Mouse (Mus musculus): ENCODE data around the gene Nek2. TPM values are rescaled to one million over a fixed set of nuclear protein-coding genes. Genes with fewer than 3 reads are reported as not detected.

Gene Nek2
- polyA plus RNA-seq, 1 experiment from 2014 or later = 42.0 TPM

- Histone ChIP-seq H3K36me3 (ENCODE audit: control insufficient read depth, insufficient read depth, low read length) (0 out of 2 replicates have a peak, but pooled peaks cover 4% of the 10 kb centered on the region), H3K4me1 (ENCODE audit: control insufficient read depth, insufficient read depth, low read length) (peaks cover 7% of the 10 kb centered on the region; the same call in 1 of the 2 replicates), H3K4me2 (ENCODE audit: low read depth) (no peak overlapping the region), H3K27me3 (ENCODE audit: control insufficient read depth, insufficient read depth, low read length) (no peaks in the 10 kb centered on the region), H3K27ac (ENCODE audit: low read depth, low read length) (no peak overlapping the region), H3K9me3 (ENCODE audit: control insufficient read depth, low read length) (no peaks in the 10 kb centered on the region), H3K9ac (ENCODE audit: low read length) (no peak overlapping the region), H3K4me3 (ENCODE audit: low read depth, low read length) (no peak overlapping the region)
- no peak for DNase-seq (ENCODE audit: low spot score)
- ATAC-seq (ENCODE audit: insufficient read depth, low FRiP score, low TSS enrichment) = no peak
Observed at GRCm38 (mm10) chr1:191819026-191819425, 2.2 kb upstream of the Nek2 start.

- ATAC-seq (ENCODE audit: insufficient read depth, low FRiP score, low TSS enrichment) (peak; percentile 61), DNase-seq (ENCODE audit: low spot score) (no peak)
- Histone ChIP-seq H3K4me1 (ENCODE audit: control insufficient read depth, insufficient read depth, low read length) (peaks cover 7% of the 10 kb centered on the region; the same call in 1 of the 2 replicates), H3K9ac (ENCODE audit: low read length) (peak overlapping the region; percentile 19), H3K9me3 (ENCODE audit: control insufficient read depth, low read length) (no peaks in the 10 kb centered on the region), H3K27me3 (ENCODE audit: control insufficient read depth, insufficient read depth, low read length) (no peaks in the 10 kb centered on the region), H3K36me3 (ENCODE audit: control insufficient read depth, insufficient read depth, low read length) (0 out of 2 replicates have a peak, but pooled peaks cover 9% of the 10 kb centered on the region), H3K4me2 (ENCODE audit: low read depth) (peak overlapping the region; percentile 47), H3K27ac (ENCODE audit: low read depth, low read length) (no peak overlapping the region), H3K4me3 (ENCODE audit: low read depth, low read length) (peak overlapping the region; percentile 91)
- WGBS = 8% methylated on average over 15 of the region's 15 CpGs
Observed at GRCm38 (mm10) chr1:191820951-191821325, 306 bp upstream of the Nek2 start.

GRCm38 (mm10) chr1:191829124-191829523 lies 7.9 kb downstream of the Nek2 start:
- H3K27me3 ChIP-seq (ENCODE audit: control insufficient read depth, insufficient read depth, low read length) = no peaks in the 10 kb centered on the region
- peaks cover 17% of the 10 kb centered on the region for H3K36me3 ChIP-seq (ENCODE audit: control insufficient read depth, insufficient read depth, low read length)
- no peaks in the 10 kb centered on the region for H3K9me3 ChIP-seq (ENCODE audit: control insufficient read depth, low read length)
- H3K27ac ChIP-seq (ENCODE audit: low read depth, low read length) = no peak overlapping the region
- ATAC-seq (ENCODE audit: insufficient read depth, low FRiP score, low TSS enrichment) (no peak), DNase-seq (ENCODE audit: low spot score) (no peak)
- WGBS = 85% methylated on average over 3 of the region's 3 CpGs
- no peaks in the 10 kb centered on the region for H3K4me1 ChIP-seq (ENCODE audit: control insufficient read depth, insufficient read depth, low read length)
- H3K4me3 ChIP-seq (ENCODE audit: low read depth, low read length) = no peak overlapping the region
- no peak overlapping the region for H3K4me2 ChIP-seq (ENCODE audit: low read depth)
- no peak overlapping the region for H3K9ac ChIP-seq (ENCODE audit: low read length)

GRCm38 (mm10) chr1:191833396-191833795 lies 12.2 kb downstream of the Nek2 start:
- Histone ChIP-seq H3K4me3 (ENCODE audit: low read depth, low read length) (no peak overlapping the region), H3K4me2 (ENCODE audit: low read depth) (no peak overlapping the region), H3K4me1 (ENCODE audit: control insufficient read depth, insufficient read depth, low read length) (no peaks in the 10 kb centered on the region), H3K36me3 (ENCODE audit: control insufficient read depth, insufficient read depth, low read length) (peaks cover 5% of the 10 kb centered on the region), H3K9me3 (ENCODE audit: control insufficient read depth, low read length) (no peaks in the 10 kb centered on the region), H3K27ac (ENCODE audit: low read depth, low read length) (no peak overlapping the region), H3K27me3 (ENCODE audit: control insufficient read depth, insufficient read depth, low read length) (no peaks in the 10 kb centered on the region), H3K9ac (ENCODE audit: low read length) (no peak overlapping the region)
- WGBS = 93% methylated on average over 6 of the region's 6 CpGs
- no peak for ATAC-seq (ENCODE audit: insufficient read depth, low FRiP score, low TSS enrichment)
- DNase-seq (ENCODE audit: low spot score) = no peak

GRCm38 (mm10) chr1:191834825-191835224 lies 13.6 kb downstream of the Nek2 start:
- Histone ChIP-seq H3K4me1 (ENCODE audit: control insufficient read depth, insufficient read depth, low read length) (no peaks in the 10 kb centered on the region), H3K27me3 (ENCODE audit: control insufficient read depth, insufficient read depth, low read length) (no peaks in the 10 kb centered on the region), H3K27ac (ENCODE audit: low read depth, low read length) (no peak overlapping the region), H3K4me2 (ENCODE audit: low read depth) (no peak overlapping the region), H3K36me3 (ENCODE audit: control insufficient read depth, insufficient read depth, low read length) (peaks cover 3% of the 10 kb centered on the region; the same call in 1 of the 2 replicates), H3K4me3 (ENCODE audit: low read depth, low read length) (no peak overlapping the region), H3K9ac (ENCODE audit: low read length) (no peak overlapping the region), H3K9me3 (ENCODE audit: control insufficient read depth, low read length) (no peaks in the 10 kb centered on the region)
- ATAC-seq (ENCODE audit: insufficient read depth, low FRiP score, low TSS enrichment) = peak; percentile 63
- peak; percentile 79 for DNase-seq (ENCODE audit: low spot score)
- 12% methylated on average over 19 of the region's 19 CpGs for WGBS

- no peaks in the 10 kb centered on the region for H3K9me3 ChIP-seq (ENCODE audit: control insufficient read depth, low read length)
- no peak overlapping the region for H3K27ac ChIP-seq (ENCODE audit: low read depth, low read length)
- H3K36me3 ChIP-seq (ENCODE audit: control insufficient read depth, insufficient read depth, low read length) = no peaks in the 10 kb centered on the region
- no peak overlapping the region for H3K4me2 ChIP-seq (ENCODE audit: low read depth)
- DNase-seq (ENCODE audit: low spot score) = no peak
- WGBS = 52% methylated on average over 5 of the region's 5 CpGs
- no peak overlapping the region for H3K4me3 ChIP-seq (ENCODE audit: low read depth, low read length)
- no peaks in the 10 kb centered on the region for H3K4me1 ChIP-seq (ENCODE audit: control insufficient read depth, insufficient read depth, low read length)
- no peak for ATAC-seq (ENCODE audit: insufficient read depth, low FRiP score, low TSS enrichment)
- no peaks in the 10 kb centered on the region for H3K27me3 ChIP-seq (ENCODE audit: control insufficient read depth, insufficient read depth, low read length)
- H3K9ac ChIP-seq (ENCODE audit: low read length) = no peak overlapping the region
Observed at GRCm38 (mm10) chr1:191836318-191836985, 15.2 kb downstream of the Nek2 start.

GRCm38 (mm10) chr1:191837691-191838090 lies 16.4 kb downstream of the Nek2 start:
- no peak overlapping the region for H3K27ac ChIP-seq (ENCODE audit: low read depth, low read length)
- H3K9me3 ChIP-seq (ENCODE audit: control insufficient read depth, low read length) = no peaks in the 10 kb centered on the region
- no peaks in the 10 kb centered on the region for H3K27me3 ChIP-seq (ENCODE audit: control insufficient read depth, insufficient read depth, low read length)
- H3K4me2 ChIP-seq (ENCODE audit: low read depth) = no peak overlapping the region
- no peak overlapping the region for H3K4me3 ChIP-seq (ENCODE audit: low read depth, low read length)
- H3K4me1 ChIP-seq (ENCODE audit: control insufficient read depth, insufficient read depth, low read length) = no peaks in the 10 kb centered on the region
- ATAC-seq (ENCODE audit: insufficient read depth, low FRiP score, low TSS enrichment) (no peak), DNase-seq (ENCODE audit: low spot score) (no peak)
- WGBS = 92% methylated on average over 3 of the region's 3 CpGs
- no peaks in the 10 kb centered on the region for H3K36me3 ChIP-seq (ENCODE audit: control insufficient read depth, insufficient read depth, low read length)
- no peak overlapping the region for H3K9ac ChIP-seq (ENCODE audit: low read length)

GRCm38 (mm10) chr1:191838994-191839741 lies 17.9 kb downstream of the Nek2 start:
- WGBS = 39% methylated on average over 17 of the region's 17 CpGs
- no peak overlapping the region; the same call in 1 of the 2 replicates for H3K27ac ChIP-seq (ENCODE audit: low read depth, low read length)
- DNase-seq (ENCODE audit: low spot score) = peak; percentile 43
- H3K4me1 ChIP-seq (ENCODE audit: control insufficient read depth, insufficient read depth, low read length) = no peaks in the 10 kb centered on the region
- no peak overlapping the region for H3K4me2 ChIP-seq (ENCODE audit: low read depth)
- no peaks in the 10 kb centered on the region for H3K9me3 ChIP-seq (ENCODE audit: control insufficient read depth, low read length)
- no peak overlapping the region for H3K4me3 ChIP-seq (ENCODE audit: low read depth, low read length)
- no peaks in the 10 kb centered on the region for H3K36me3 ChIP-seq (ENCODE audit: control insufficient read depth, insufficient read depth, low read length)
- ATAC-seq (ENCODE audit: insufficient read depth, low FRiP score, low TSS enrichment) = no peak
- no peaks in the 10 kb centered on the region for H3K27me3 ChIP-seq (ENCODE audit: control insufficient read depth, insufficient read depth, low read length)
- no peak overlapping the region for H3K9ac ChIP-seq (ENCODE audit: low read length)
